Mouse (Mus musculus) kidney, postnatal 4 days (tissue): Measurements from ENCODE around the gene Banf2.
A peak's percentile ranks its signal among the peaks of the same experiment; 100 is the strongest.

Experiments used
- DNase-seq, 2 experiments: peaks; one replicate each; pipeline ENCODE4 v3.0.0; 2021; ENCODE audit warnings: mixed read lengths in 2 of 2

Banf2 gene

GRCm38 (mm10) chr2:144026456-144026855 is 6.4 kb upstream of the Banf2 start:
- DNase-seq: no peak

- DNase-seq: no peak
Observed at GRCm38 (mm10) chr2:144030791-144031190, 2.1 kb upstream of the Banf2 start.

- no peak for DNase-seq
Observed at GRCm38 (mm10) chr2:144044726-144045125, 11.9 kb downstream of the Banf2 start.

GRCm38 (mm10) chr2:144045756-144046560 is 13.1 kb downstream of the Banf2 start:
- DNase-seq: no peak

GRCm38 (mm10) chr2:144046916-144047315 is 14.1 kb downstream of the Banf2 start:
- no peak for DNase-seq

GRCm38 (mm10) chr2:144050146-144050680 is 17.4 kb downstream of the Banf2 start:
- no peak for DNase-seq

- DNase-seq: no peak
Observed at GRCm38 (mm10) chr2:144050861-144051260, 18.0 kb downstream of the Banf2 start.

GRCm38 (mm10) chr2:144052410-144053065 is 19.7 kb downstream of the Banf2 start:
- peak; percentile 11 to 22 for DNase-seq

GRCm38 (mm10) chr2:144057735-144058134 is 24.9 kb downstream of the Banf2 start:
- DNase-seq: no peak

- DNase-seq: no peak
Observed at GRCm38 (mm10) chr2:144061701-144062100, 28.8 kb downstream of the Banf2 start.

GRCm38 (mm10) chr2:144065499-144065898 is 32.6 kb downstream of the Banf2 start:
- no peak for DNase-seq

GRCm38 (mm10) chr2:144069663-144070062 is 36.8 kb downstream of the Banf2 start:
- no peak for DNase-seq

GRCm38 (mm10) chr2:144070479-144070878 is 37.6 kb downstream of the Banf2 start:
- DNase-seq: no peak

- no peak for DNase-seq
Observed at GRCm38 (mm10) chr2:144072642-144073041, 39.8 kb downstream of the Banf2 start.

GRCm38 (mm10) chr2:144074059-144074458 is 41.2 kb downstream of the Banf2 start:
- no peak for DNase-seq

GRCm38 (mm10) chr2:144076625-144077024 is 43.8 kb downstream of the Banf2 start:
- DNase-seq: no peak

GRCm38 (mm10) chr2:144078897-144079296 is 46.0 kb downstream of the Banf2 start:
- DNase-seq: no peak

- peak; percentile 56 to 71 for DNase-seq
Observed at GRCm38 (mm10) chr2:144086183-144086847, 53.5 kb downstream of the Banf2 start.

GRCm38 (mm10) chr2:144087899-144088584 is 55.2 kb downstream of the Banf2 start:
- peak in 1 of 2 experiments; percentile 5 for DNase-seq

GRCm38 (mm10) chr2:144092767-144093166 is 59.9 kb downstream of the Banf2 start:
- no peak for DNase-seq

GRCm38 (mm10) chr2:144094721-144095120 is 61.9 kb downstream of the Banf2 start:
- no peak for DNase-seq

- DNase-seq: peak in 1 of 2 experiments; percentile 45
Observed at GRCm38 (mm10) chr2:144101463-144101961, 68.7 kb downstream of the Banf2 start.
